Mouse (Mus musculus): Measurements from ENCODE around the gene Samd13. TPM values are rescaled to one million over a fixed set of nuclear protein-coding genes. Genes with fewer than 3 reads are reported as not detected.

Gene Samd13
- total and polyA plus RNA-seq, 3 experiments, result 0.09 to 2.1 TPM; not detected in 1

GRCm38 (mm10) chr3:146681696-146682095 lies 3.7 kb downstream of the Samd13 start:
- DNase-seq (ENCODE audit: low spot score) (no peak), ATAC-seq (ENCODE audit: extremely low read depth, insufficient number of reproducible peaks, low FRiP score, poor library complexity, severe bottlenecking) (no peak)
- H3K4me1 ChIP-seq (ENCODE audit: insufficient read depth, low read depth, low read length), result peaks cover 48% of the 10 kb centered on the region
- no peak for TF ChIP-seq CTCF (IDR thresholded peaks at IDR 0.05; ENCODE audit: low read depth, low read length)
- no peak overlapping the region for H3K4me3 ChIP-seq (ENCODE audit: low read depth, low read length)
- 0 out of 2 replicates have a peak, but pooled peaks cover 3% of the 10 kb centered on the region for H3K9me3 ChIP-seq (replicated peaks)
- no peaks in the 10 kb centered on the region for H3K27me3 ChIP-seq (ENCODE audit: insufficient read depth, low read length)
- peaks cover 11% of the 10 kb centered on the region for H3K36me3 ChIP-seq (replicated peaks)

GRCm38 (mm10) chr3:146680625-146681024 lies 4.8 kb downstream of the Samd13 start:
- TF ChIP-seq GATA2 (IDR thresholded peaks at IDR 0.05; ENCODE audit: borderline replicate concordance, low read depth, low read length) (no peak), POLR2AphosphoS5 (IDR thresholded peaks at IDR 0.05; ENCODE audit: insufficient replicate concordance, low read depth, low read length) (no peak), TAL1 (conservative IDR thresholded peaks at IDR 0.05; ENCODE audit: low read depth, low read length) (no peak)
- no peak overlapping the region for H3K4me3 ChIP-seq (ENCODE audit: low read depth, low read length)
- ATAC-seq (ENCODE audit: extremely low read depth, insufficient number of reproducible peaks, low FRiP score, poor library complexity, severe bottlenecking) (no peak), DNase-seq (ENCODE audit: low spot score) (no peak)
- H3K36me3 ChIP-seq (replicated peaks), result peaks cover 13% of the 10 kb centered on the region
- 0 out of 2 replicates have a peak, but pooled peaks cover 3% of the 10 kb centered on the region for H3K9me3 ChIP-seq (replicated peaks)
- peaks cover 39% of the 10 kb centered on the region for H3K4me1 ChIP-seq (ENCODE audit: insufficient read depth, low read depth, low read length)
- no peaks in the 10 kb centered on the region for H3K27me3 ChIP-seq (ENCODE audit: insufficient read depth, low read length)

- ATAC-seq (ENCODE audit: extremely low read depth, insufficient number of reproducible peaks, low FRiP score, poor library complexity, severe bottlenecking), result no peak
Observed at GRCm38 (mm10) chr3:146679646-146680045, 5.7 kb downstream of the Samd13 start.

GRCm38 (mm10) chr3:146676193-146676592 lies 9.2 kb downstream of the Samd13 start:
- ATAC-seq (ENCODE audit: extremely low read depth, insufficient number of reproducible peaks, low FRiP score, poor library complexity, severe bottlenecking) (no peak), DNase-seq (ENCODE audit: low spot score) (no peak)
- peaks cover 10% of the 10 kb centered on the region for H3K36me3 ChIP-seq (replicated peaks)
- peaks cover 2% of the 10 kb centered on the region; the same call in 1 of the 2 replicates for H3K27me3 ChIP-seq (ENCODE audit: insufficient read depth, low read length)
- peaks cover 9% of the 10 kb centered on the region for H3K4me1 ChIP-seq (ENCODE audit: insufficient read depth, low read depth, low read length)
- H3K9me3 ChIP-seq (replicated peaks), result no peaks in the 10 kb centered on the region
- no peak overlapping the region for H3K4me3 ChIP-seq (ENCODE audit: low read depth, low read length)
- TF ChIP-seq CTCF (IDR thresholded peaks at IDR 0.05; ENCODE audit: low read depth, low read length), result no peak

More at GRCm38 (mm10) chr3:146679646-146680045, 5.7 kb downstream of the Samd13 start:
- DNase-seq (ENCODE audit: low spot score), result no peak
- H3K36me3 ChIP-seq (replicated peaks), result peaks cover 10% of the 10 kb centered on the region
- TF ChIP-seq POLR2AphosphoS5 (IDR thresholded peaks at IDR 0.05; ENCODE audit: insufficient replicate concordance, low read depth, low read length) (no peak), GATA2 (IDR thresholded peaks at IDR 0.05; ENCODE audit: borderline replicate concordance, low read depth, low read length) (no peak), GATA1 (IDR thresholded peaks at IDR 0.05; ENCODE audit: borderline replicate concordance, low read length) (no peak), TAL1 (conservative IDR thresholded peaks at IDR 0.05; ENCODE audit: low read depth, low read length) (no peak), CTCF (IDR thresholded peaks at IDR 0.05; ENCODE audit: low read depth, low read length) (no peak)
- no peak overlapping the region for H3K4me3 ChIP-seq (ENCODE audit: low read depth, low read length)
- H3K9me3 ChIP-seq (replicated peaks), result no peaks in the 10 kb centered on the region
- H3K27me3 ChIP-seq (ENCODE audit: insufficient read depth, low read length), result no peaks in the 10 kb centered on the region
- peaks cover 31% of the 10 kb centered on the region for H3K4me1 ChIP-seq (ENCODE audit: insufficient read depth, low read depth, low read length)

GRCm38 (mm10) chr3:146675101-146675500 lies 10.3 kb downstream of the Samd13 start:
- ATAC-seq (ENCODE audit: extremely low read depth, insufficient number of reproducible peaks, low FRiP score, poor library complexity, severe bottlenecking) (no peak), DNase-seq (ENCODE audit: low spot score) (no peak)
- H3K36me3 ChIP-seq (replicated peaks), result peaks cover 7% of the 10 kb centered on the region
- peaks cover 6% of the 10 kb centered on the region; the same call in 1 of the 2 replicates for H3K27me3 ChIP-seq (ENCODE audit: insufficient read depth, low read length)
- H3K4me1 ChIP-seq (ENCODE audit: insufficient read depth, low read depth, low read length), result peaks cover 3% of the 10 kb centered on the region; the same call in 1 of the 2 replicates
- H3K9me3 ChIP-seq (replicated peaks), result no peaks in the 10 kb centered on the region
- no peak for TF ChIP-seq GATA1 (IDR thresholded peaks at IDR 0.05; ENCODE audit: borderline replicate concordance, low read length)
- no peak for TF ChIP-seq CTCF (IDR thresholded peaks at IDR 0.05; ENCODE audit: low read depth, low read length)
- no peak for TF ChIP-seq TAL1 (conservative IDR thresholded peaks at IDR 0.05; ENCODE audit: low read depth, low read length)
- no peak for TF ChIP-seq GATA2 (IDR thresholded peaks at IDR 0.05; ENCODE audit: borderline replicate concordance, low read depth, low read length)
- no peak for TF ChIP-seq POLR2AphosphoS5 (IDR thresholded peaks at IDR 0.05; ENCODE audit: insufficient replicate concordance, low read depth, low read length)
- H3K4me3 ChIP-seq (ENCODE audit: low read depth, low read length), result no peak overlapping the region

- H3K9me3 ChIP-seq (replicated peaks), result no peaks in the 10 kb centered on the region
- H3K4me3 ChIP-seq (ENCODE audit: low read depth, low read length), result no peak overlapping the region
- DNase-seq (ENCODE audit: low spot score) (no peak), ATAC-seq (ENCODE audit: extremely low read depth, insufficient number of reproducible peaks, low FRiP score, poor library complexity, severe bottlenecking) (no peak)
- H3K36me3 ChIP-seq (replicated peaks), result no peaks in the 10 kb centered on the region
- no peak for TF ChIP-seq CTCF (IDR thresholded peaks at IDR 0.05; ENCODE audit: low read depth, low read length)
- H3K27me3 ChIP-seq (ENCODE audit: insufficient read depth, low read length), result peaks cover 6% of the 10 kb centered on the region; the same call in 1 of the 2 replicates
- no peaks in the 10 kb centered on the region for H3K4me1 ChIP-seq (ENCODE audit: insufficient read depth, low read depth, low read length)
Observed at GRCm38 (mm10) chr3:146671121-146671520, 14.3 kb downstream of the Samd13 start.

- H3K4me3 ChIP-seq (ENCODE audit: low read depth, low read length), result no peak overlapping the region
- peaks cover 9% of the 10 kb centered on the region; the same call in 1 of the 2 replicates for H3K27me3 ChIP-seq (ENCODE audit: insufficient read depth, low read length)
- DNase-seq (ENCODE audit: low spot score) (no peak), ATAC-seq (ENCODE audit: extremely low read depth, insufficient number of reproducible peaks, low FRiP score, poor library complexity, severe bottlenecking) (no peak)
- H3K9me3 ChIP-seq (replicated peaks), result no peaks in the 10 kb centered on the region
- TF ChIP-seq TAL1 (conservative IDR thresholded peaks at IDR 0.05; ENCODE audit: low read depth, low read length) (no peak), CTCF (IDR thresholded peaks at IDR 0.05; ENCODE audit: low read depth, low read length) (no peak), POLR2AphosphoS5 (IDR thresholded peaks at IDR 0.05; ENCODE audit: insufficient replicate concordance, low read depth, low read length) (no peak), GATA1 (IDR thresholded peaks at IDR 0.05; ENCODE audit: borderline replicate concordance, low read length) (no peak), GATA2 (IDR thresholded peaks at IDR 0.05; ENCODE audit: borderline replicate concordance, low read depth, low read length) (no peak)
- H3K4me1 ChIP-seq (ENCODE audit: insufficient read depth, low read depth, low read length), result peaks cover 13% of the 10 kb centered on the region
- H3K36me3 ChIP-seq (replicated peaks), result peaks cover 12% of the 10 kb centered on the region
Observed at GRCm38 (mm10) chr3:146661907-146662306, 23.5 kb downstream of the Samd13 start.

All from G1E (cell line).